Mouse (Mus musculus) cerebellum, adult 2 months (tissue): ENCODE data around the gene Fam53a. TPM values are rescaled to one million over a fixed set of nuclear protein-coding genes. Genes with fewer than 3 reads are reported as not detected.

Experiments
- DNase-seq, 2 experiments: peaks; one replicate each; pipeline ENCODE4 v3.0.0; 2021
- H3K27ac ChIP-seq: fragments of 200-500 bp; 2 replicates; pipeline ENCODE4 v1.5.1; 2012; ENCODE audit warnings: low read length, control low read depth, inconsistent platforms; ENCODE audit not compliant: insufficient read depth
- H3K27me3 ChIP-seq: fragments of 200-500 bp; 2 replicates; pipeline ENCODE4 v1.6.1; 2012; ENCODE audit warnings: inconsistent platforms, mild to moderate bottlenecking, low read length, moderate library complexity; ENCODE audit not compliant: control insufficient read depth, insufficient read depth
- H3K4me1 ChIP-seq: fragments of 200-500 bp; 2 replicates; pipeline ENCODE4 v1.6.1; 2011; ENCODE audit warnings: low read length; ENCODE audit not compliant: control insufficient read depth, insufficient read depth
- H3K4me3 ChIP-seq: fragments of 200-500 bp; replicated peaks from 2 replicates; pipeline ENCODE3; 2011; ENCODE audit warnings: mild to moderate bottlenecking, low read depth, low read length, control low read depth; ENCODE audit not compliant: insufficient read depth
- CTCF ChIP-seq: fragments of 200-500 bp; IDR thresholded peaks from 2 replicates; pipeline ENCODE4 v1.5.1; 2011; ENCODE audit warnings: low read depth, mild to moderate bottlenecking, control low read depth, low read length, moderate library complexity, borderline replicate concordance; ENCODE audit not compliant: insufficient read depth
- POLR2A ChIP-seq: fragments of 200-500 bp; IDR thresholded peaks from 2 replicates; pipeline ENCODE4 v1.6.1; 2011; ENCODE audit warnings: low read length, control low read depth, borderline replicate concordance; ENCODE audit not compliant: insufficient read depth
- WGBS: fragments of 180-500 bp; shearing (Covaris S2); methylation state at CpG from one replicate; pipeline ENCODE4 v1.1.7; 2018; 5-methylcytosine and 5-hydroxymethylcytosine counted together
- polyA plus RNA-seq: library from polyadenylated mRNA; depleted of rRNA; stranded (reverse); fragments of >200 nt; gene quantifications from 2 replicates; pipeline ENCODE4 v1.2.3, GENCODE M21; 2012

Fam53a gene
- polyA plus RNA-seq, 1 experiment: 18.0 TPM

- peak overlapping the region; percentile 97; the same call in 1 of the 2 replicates for H3K27ac ChIP-seq
- H3K4me3 ChIP-seq: peak overlapping the region; percentile 86
- H3K27me3 ChIP-seq: no peaks in the 10 kb centered on the region
- no peak for DNase-seq
- under 1% methylated on average over 11 of the region's 11 CpGs for WGBS
- no peak for TF ChIP-seq POLR2A
- no peak for TF ChIP-seq CTCF
- H3K4me1 ChIP-seq: peaks cover 8% of the 10 kb centered on the region
Observed at GRCm38 (mm10) chr5:33651541-33651920, 22.1 kb upstream of the Fam53a start.

DNA sequence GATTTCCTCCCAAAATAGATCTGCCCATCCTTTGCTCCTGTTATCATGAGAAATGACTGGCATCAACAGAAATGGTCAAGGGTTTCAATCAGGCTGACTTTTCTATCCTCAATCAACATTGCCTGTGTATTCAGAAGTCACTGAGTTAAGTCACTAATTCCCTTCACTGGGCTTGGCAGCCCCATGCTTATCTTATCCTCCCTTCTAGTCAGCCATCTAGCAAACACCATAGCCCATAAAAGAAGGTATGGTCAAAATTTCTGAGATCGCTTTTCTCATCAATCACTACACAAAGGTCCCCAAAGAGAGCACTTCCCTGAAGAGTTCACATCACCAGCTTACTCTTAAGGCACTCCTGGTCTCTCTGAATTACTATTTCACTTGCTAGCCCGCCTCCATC is 21.6 kb upstream of the Fam53a start:
- WGBS: 7% methylated on average over 2 of the region's 2 CpGs
- DNase-seq: no peak
- H3K27me3 ChIP-seq: no peaks in the 10 kb centered on the region
- peaks cover 8% of the 10 kb centered on the region for H3K4me1 ChIP-seq
- no peak overlapping the region; the same call in 1 of the 2 replicates for H3K27ac ChIP-seq
- peak overlapping the region; percentile 86 for H3K4me3 ChIP-seq
- TF ChIP-seq CTCF: no peak

GRCm38 (mm10) chr5:33640652-33641051 is 11.2 kb upstream of the Fam53a start:
- Histone ChIP-seq H3K27ac (no peak overlapping the region), H3K27me3 (no peaks in the 10 kb centered on the region), H3K4me1 (no peaks in the 10 kb centered on the region), H3K4me3 (no peak overlapping the region)
- TF ChIP-seq POLR2A (no peak), CTCF (peak; percentile 64)
- 31% methylated on average over 3 of the region's 3 CpGs for WGBS
- peak; percentile 44 for DNase-seq

GRCm38 (mm10) chr5:33638826-33639225 is 9.4 kb upstream of the Fam53a start:
- Histone ChIP-seq H3K4me3 (no peak overlapping the region), H3K27ac (no peak overlapping the region), H3K27me3 (no peaks in the 10 kb centered on the region), H3K4me1 (no peaks in the 10 kb centered on the region)
- 67% methylated on average over 4 of the region's 4 CpGs for WGBS
- no peak for DNase-seq
- no peak for TF ChIP-seq CTCF
- no peak for TF ChIP-seq POLR2A

- WGBS: 50% methylated on average over 3 of the region's 3 CpGs
Observed at GRCm38 (mm10) chr5:33637606-33638350, 8.3 kb upstream of the Fam53a start.

GRCm38 (mm10) chr5:33635361-33635760 is 5.9 kb upstream of the Fam53a start:
- 94% methylated on average over 3 of the region's 3 CpGs for WGBS

More at GRCm38 (mm10) chr5:33637606-33638350, 8.3 kb upstream of the Fam53a start:
- Histone ChIP-seq H3K27ac (no peak overlapping the region), H3K4me3 (no peak overlapping the region), H3K27me3 (no peaks in the 10 kb centered on the region), H3K4me1 (no peaks in the 10 kb centered on the region)
- DNase-seq: no peak
- TF ChIP-seq CTCF (no peak), POLR2A (no peak)

DNA sequence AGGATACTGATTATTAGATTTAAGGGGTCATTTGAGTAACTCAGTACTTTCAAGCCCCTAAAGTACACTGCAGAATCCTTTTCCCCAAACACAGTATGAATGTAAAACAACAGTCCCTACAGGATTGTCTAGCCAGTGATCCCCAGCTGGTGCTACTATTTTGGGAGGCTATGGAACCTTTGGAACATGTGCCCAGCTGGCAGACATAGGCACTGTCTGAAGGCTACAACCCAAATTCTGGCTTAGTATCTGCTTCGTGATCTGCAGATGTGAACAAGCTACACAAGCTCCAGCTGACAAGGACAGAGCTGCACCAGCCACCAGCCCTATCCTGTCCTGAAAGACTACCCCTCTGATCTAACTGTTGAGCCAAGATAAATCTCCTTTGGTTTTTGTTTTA is 3.1 kb upstream of the Fam53a start:
- peaks cover 6% of the 10 kb centered on the region; the same call in 1 of the 2 replicates for H3K4me1 ChIP-seq
- no peak overlapping the region for H3K4me3 ChIP-seq
- no peaks in the 10 kb centered on the region for H3K27me3 ChIP-seq
- WGBS: 23% methylated on average over 1 of the region's 1 CpGs
- no peak overlapping the region for H3K27ac ChIP-seq
- DNase-seq: no peak
- TF ChIP-seq POLR2A (no peak), CTCF (no peak)

More at GRCm38 (mm10) chr5:33635361-33635760, 5.9 kb upstream of the Fam53a start:
- no peak overlapping the region for H3K4me3 ChIP-seq
- no peak overlapping the region for H3K27ac ChIP-seq
- no peak for DNase-seq
- no peaks in the 10 kb centered on the region for H3K27me3 ChIP-seq
- no peak for TF ChIP-seq POLR2A
- no peak for TF ChIP-seq CTCF
- no peaks in the 10 kb centered on the region for H3K4me1 ChIP-seq

DNA sequence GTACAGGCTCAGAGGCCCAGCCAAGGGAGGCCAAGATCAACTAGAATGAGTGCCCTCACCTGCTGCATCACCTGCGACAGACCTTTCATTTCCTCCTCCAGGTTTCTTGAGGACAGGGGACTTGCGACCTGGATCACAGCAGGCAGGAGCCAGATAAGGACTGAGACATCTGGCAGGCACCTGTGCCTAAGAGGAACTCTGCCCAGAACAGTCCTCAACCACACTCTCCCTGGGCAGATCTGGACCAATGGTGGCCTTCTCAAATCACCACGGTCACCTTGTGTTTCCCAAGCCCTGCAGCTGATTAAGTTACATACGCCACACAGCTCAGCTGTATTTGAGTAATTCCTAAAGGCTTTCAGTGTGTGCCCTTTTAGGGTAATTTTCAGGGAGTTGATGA is 1.2 kb upstream of the Fam53a start:
- peaks cover 6% of the 10 kb centered on the region; the same call in 1 of the 2 replicates for H3K4me1 ChIP-seq
- H3K27me3 ChIP-seq: no peaks in the 10 kb centered on the region
- H3K4me3 ChIP-seq: no peak overlapping the region
- no peak for TF ChIP-seq POLR2A
- no peak for TF ChIP-seq CTCF
- no peak overlapping the region for H3K27ac ChIP-seq
- 54% methylated on average over 4 of the region's 4 CpGs for WGBS
- DNase-seq: no peak
